Mouse (Mus musculus): ENCODE results near the gene Cyp2b19.
A peak's percentile ranks its signal among the peaks of the same experiment; 100 is the strongest.
"Not testable (repeated sequence)": the region's sequence is repeated elsewhere in the genome, so short reads cannot be mapped to it uniquely, and the experiment has no call there.

The Cyp2b19 gene

GRCm38 (mm10) chr7:26756842-26757241 lies at the start of gene Cyp2b19:
TSS of gene Cyp2b19 (plus strand) at chr7:26757142.
- DNase-seq (ENCODE audit: low spot score in 2 of 2) = no peak

GRCm38 (mm10) chr7:26711061-26711460 lies 45.9 kb upstream of the Cyp2b19 start:
- DNase-seq (ENCODE audit: low spot score in 2 of 2) = no peak

GRCm38 (mm10) chr7:26738940-26739339 lies 18.0 kb upstream of the Cyp2b19 start:
- DNase-seq (ENCODE audit: low spot score in 2 of 2) = no peak

- no peak for DNase-seq (ENCODE audit: low spot score in 2 of 2)
Observed at GRCm38 (mm10) chr7:26743948-26744347, 13.0 kb upstream of the Cyp2b19 start.

GRCm38 (mm10) chr7:26745486-26745885 lies 11.5 kb upstream of the Cyp2b19 start:
- DNase-seq (ENCODE audit: low spot score in 2 of 2) = no peak

GRCm38 (mm10) chr7:26767084-26767483 lies 10.1 kb downstream of the Cyp2b19 start:
- no peak for DNase-seq (ENCODE audit: low spot score in 2 of 2)

GRCm38 (mm10) chr7:26769881-26770470 lies 13.0 kb downstream of the Cyp2b19 start:
- DNase-seq (ENCODE audit: low spot score in 2 of 2) = no peak

- no peak for DNase-seq (ENCODE audit: low spot score in 2 of 2)
Observed at GRCm38 (mm10) chr7:26772866-26773586, 16.1 kb downstream of the Cyp2b19 start.

- no peak for DNase-seq (ENCODE audit: low spot score in 2 of 2)
Observed at GRCm38 (mm10) chr7:26775866-26776265, 18.9 kb downstream of the Cyp2b19 start.

GRCm38 (mm10) chr7:26777806-26778205 lies 20.9 kb downstream of the Cyp2b19 start:
- DNase-seq (ENCODE audit: low spot score in 2 of 2) = no peak

- DNase-seq (ENCODE audit: low spot score in 2 of 2) = peak in 1 of 2 experiments; percentile 20
Observed at GRCm38 (mm10) chr7:26778474-26778873, 21.5 kb downstream of the Cyp2b19 start.

GRCm38 (mm10) chr7:26779799-26780416 lies 23.0 kb downstream of the Cyp2b19 start:
- no peak for DNase-seq (ENCODE audit: low spot score in 2 of 2)

GRCm38 (mm10) chr7:26780510-26780909 lies 23.6 kb downstream of the Cyp2b19 start:
- peak in 1 of 2 experiments; percentile 31 for DNase-seq (ENCODE audit: low spot score in 2 of 2)

GRCm38 (mm10) chr7:26780998-26781766 lies 24.2 kb downstream of the Cyp2b19 start:
- no peak for DNase-seq (ENCODE audit: low spot score in 2 of 2)

- DNase-seq (ENCODE audit: low spot score in 2 of 2) = no peak
Observed at GRCm38 (mm10) chr7:26781767-26782131, 24.8 kb downstream of the Cyp2b19 start.

- no peak for DNase-seq (ENCODE audit: low spot score in 2 of 2)
Observed at GRCm38 (mm10) chr7:26783163-26783562, 26.2 kb downstream of the Cyp2b19 start.

GRCm38 (mm10) chr7:26786013-26786412 lies 29.1 kb downstream of the Cyp2b19 start:
- DNase-seq (ENCODE audit: low spot score in 2 of 2) = not testable (repeated sequence)

GRCm38 (mm10) chr7:26789984-26790383 lies 33.0 kb downstream of the Cyp2b19 start:
- DNase-seq (ENCODE audit: low spot score in 2 of 2) = no peak

- no peak for DNase-seq (ENCODE audit: low spot score in 2 of 2)
Observed at GRCm38 (mm10) chr7:26800104-26800503, 43.2 kb downstream of the Cyp2b19 start.

- no peak for DNase-seq (ENCODE audit: low spot score in 2 of 2)
Observed at GRCm38 (mm10) chr7:26800996-26801395, 44.1 kb downstream of the Cyp2b19 start.

- DNase-seq (ENCODE audit: low spot score in 2 of 2) = no peak
Observed at GRCm38 (mm10) chr7:26808592-26808991, 51.6 kb downstream of the Cyp2b19 start, which contains the start of gene Cyp2g1. TSS of gene Cyp2g1 (plus strand) at chr7:26808892.
